Mouse (Mus musculus) small intestine, adult 2 months (tissue): ENCODE results near the gene Uaca.

Source experiments
- CTCF ChIP-seq: fragments of 200-500 bp; IDR thresholded peaks from 2 replicates; pipeline ENCODE4 v1.5.1; 2012; ENCODE audit warnings: low read depth, mild to moderate bottlenecking, control low read depth, inconsistent platforms, low read length, moderate library complexity, mixed read lengths; ENCODE audit not compliant: insufficient replicate concordance, insufficient read length; ENCODE audit errors: extremely low read depth
- POLR2A ChIP-seq: fragments of 200-500 bp; IDR thresholded peaks from 2 replicates; pipeline ENCODE4 v1.6.1; 2012; ENCODE audit warnings: low read depth, mild to moderate bottlenecking, control low read depth, inconsistent platforms, low read length, moderate library complexity

GRCm38 (mm10) chr9:60782057-60782789 is 12.1 kb upstream of the Uaca start:
- TF ChIP-seq CTCF (no peak), POLR2A (no peak)
